Comparison of ENCODE assay signal across 12 mouse cellular contexts in genomic region chr11:98900529-98901125, GRCm38 (mm10). TPM values are rescaled to one million over a fixed set of nuclear protein-coding genes. Genes with fewer than 3 reads are reported as not detected.
A peak's percentile ranks its signal among the peaks of the same experiment; 100 is the strongest.
DNase-seq lines count a peak whose midpoint lies in the region; ATAC-seq and TF ChIP-seq lines count a peak whose summit lies in the region.
"Had no signal": no experiment of that assay in that cellular context is flagged by ENCODE, and none has a peak within 500 bp of the region (broad histone marks: within the 10 kb centered on the region; RNA-seq: fewer than 3 reads in every experiment).

No protein-coding gene starts in this region.

- H3K4me2 ChIP-seq in heart, postnatal 0 days (ENCODE audit: low read depth, low read length) = no peak overlapping the region
- no peak overlapping the region for H3K4me2 ChIP-seq in heart, embryonic 11.5 days
- H3K4me2 ChIP-seq in CH12.LX (ENCODE audit: insufficient read depth, low read depth, poor library complexity, severe bottlenecking) = no peak overlapping the region
- H3K4me2 ChIP-seq in midbrain, postnatal 0 days (ENCODE audit: low read depth, low read length, poor library complexity, severe bottlenecking) = no peak overlapping the region

- 65% methylated on average over 12 of the region's 12 CpGs for WGBS in heart, postnatal 0 days
- WGBS in heart, embryonic 11.5 days (ENCODE audit: insufficient replicate concordance) = 71% methylated on average over 12 of the region's 12 CpGs
- WGBS in midbrain, postnatal 0 days = 89% methylated on average over 12 of the region's 12 CpGs

- H3K9me3 ChIP-seq in heart, postnatal 0 days (replicated peaks; ENCODE audit: control insufficient read depth, low read length) = no peaks in the 10 kb centered on the region
- no peaks in the 10 kb centered on the region for H3K9me3 ChIP-seq in heart, embryonic 11.5 days (replicated peaks; ENCODE audit: control insufficient read depth, low read length)
- H3K9me3 ChIP-seq in CH12.LX (replicated peaks; ENCODE audit: low read length) = no peaks in the 10 kb centered on the region
- H3K9me3 ChIP-seq in midbrain, postnatal 0 days (ENCODE audit: low read length) = no peaks in the 10 kb centered on the region
- H3K9me3 ChIP-seq: hindbrain, embryonic 10.5 days had no signal

- TF ChIP-seq RAD21 in CH12.LX (IDR thresholded peaks at IDR 0.05; ENCODE audit: low read depth, low read length) = no peak

- H3K36me3 ChIP-seq in heart, postnatal 0 days (replicated peaks; ENCODE audit: control insufficient read depth, insufficient read depth, low read length) = peaks cover 61% of the 10 kb centered on the region
- peaks cover 23% of the 10 kb centered on the region for H3K36me3 ChIP-seq in heart, embryonic 11.5 days (ENCODE audit: control insufficient read depth, insufficient read depth, low read length)
- peaks cover 74 to 92% of the 10 kb centered on the region in 2 experiments for H3K36me3 ChIP-seq in CH12.LX (replicated peaks in 1 of 2; ENCODE audit: control insufficient read depth in 1 of 2, insufficient read depth in 1 of 2, low read length in 1 of 2)
- peaks cover 18% of the 10 kb centered on the region for H3K36me3 ChIP-seq in splenic B cell, adult 2 months (ENCODE audit: control insufficient read depth, insufficient read depth, low read length, poor library complexity, severe bottlenecking)
- H3K36me3 ChIP-seq in midbrain, postnatal 0 days (ENCODE audit: insufficient read depth, low read length) = peaks cover 47% of the 10 kb centered on the region

- no peaks in the 10 kb centered on the region for H3K27me3 ChIP-seq in heart, postnatal 0 days (ENCODE audit: control insufficient read depth, insufficient read depth, low read length)
- H3K27me3 ChIP-seq in heart, embryonic 11.5 days (ENCODE audit: control insufficient read depth, insufficient read depth, low read length) = no peaks in the 10 kb centered on the region
- no peaks in the 10 kb centered on the region for H3K27me3 ChIP-seq in CH12.LX (replicated peaks)
- H3K27me3 ChIP-seq in splenic B cell, adult 2 months (ENCODE audit: control insufficient read depth, insufficient read depth, low read length, poor library complexity, severe bottlenecking) = no peaks in the 10 kb centered on the region
- H3K27me3 ChIP-seq in midbrain, postnatal 0 days (ENCODE audit: insufficient read depth, low read length) = no peaks in the 10 kb centered on the region

- ATAC-seq in heart, postnatal 0 days (ENCODE audit: insufficient read depth, low read depth) = 0 out of 2 replicates have a peak, but pooled peaks have one; percentile 31
- ATAC-seq in heart, embryonic 11.5 days (replicated peaks; ENCODE audit: insufficient number of reproducible peaks, low FRiP score, low TSS enrichment) = no peak
- peak; percentile 59 to 77 for ATAC-seq in hematopoietic stem cell, adult 5-6 weeks (replicated peaks in 1 of 2; ENCODE audit: insufficient read depth in 1 of 2, low FRiP score in 2 of 2, low TSS enrichment in 1 of 2, low read depth in 1 of 2, poor library complexity in 2 of 2, severe bottlenecking in 2 of 2)
- ATAC-seq in midbrain, postnatal 0 days (ENCODE audit: low FRiP score) = no peak
- ATAC-seq: lung, postnatal 0 days had no signal

- dilution Hi-C loops in CH12.LX (cut with MboI; ENCODE audit: extremely low pct_ligation_motif_present, extremely low pct_unique_long_range_greater_than_20kb, low sequenced_read_pairs) = no loop called here

- no peak for TF ChIP-seq EP300 in heart, postnatal 0 days (IDR thresholded peaks at IDR 0.05; ENCODE audit: low read depth)
- TF ChIP-seq EP300 in CH12.LX (IDR thresholded peaks at IDR 0.05; ENCODE audit: low read length) = no peak

- peaks cover 8% of the 10 kb centered on the region for H3K4me1 ChIP-seq in heart, postnatal 0 days (ENCODE audit: control insufficient read depth, insufficient read depth)
- H3K4me1 ChIP-seq in heart, embryonic 11.5 days (ENCODE audit: control insufficient read depth, insufficient read depth, low read length) = peaks cover 34% of the 10 kb centered on the region
- peaks cover 4 to 16% of the 10 kb centered on the region in 2 experiments; a peak in 3 of 4 replicates for H3K4me1 ChIP-seq in CH12.LX (ENCODE audit: control insufficient read depth in 1 of 2, insufficient read depth in 2 of 2)
- no peaks in the 10 kb centered on the region for H3K4me1 ChIP-seq in midbrain, postnatal 0 days (ENCODE audit: insufficient read depth, low read length)

- 0 out of 2 replicates have a peak, but pooled peaks have one; percentile 10 for TF ChIP-seq POLR2A in CH12.LX (IDR thresholded peaks at IDR 0.05; ENCODE audit: low read depth, low read length)

- TF ChIP-seq CTCF in heart, postnatal 0 days (IDR thresholded peaks at IDR 0.05; ENCODE audit: low read depth) = no peak
- TF ChIP-seq CTCF in CH12.LX (conservative IDR thresholded peaks at IDR 0.05 in 1 of 2, IDR thresholded peaks at IDR 0.05 in 1 of 2; ENCODE audit: low read depth in 2 of 2, low read length in 2 of 2) = no peak
- TF ChIP-seq CTCF in midbrain, postnatal 0 days (IDR thresholded peaks at IDR 0.05) = no peak

- 0 out of 2 replicates have a peak overlapping the region, but pooled peaks have one; percentile 4 for H3K27ac ChIP-seq in heart, postnatal 0 days (ENCODE audit: low read depth)
- no peak overlapping the region for H3K27ac ChIP-seq in heart, embryonic 11.5 days (ENCODE audit: low read depth, low read length)
- H3K27ac ChIP-seq in CH12.LX (ENCODE audit: insufficient read depth, low read depth) = no peak overlapping the region
- no peak overlapping the region for H3K27ac ChIP-seq in midbrain, postnatal 0 days (ENCODE audit: low read depth, low read length)
- H3K27ac ChIP-seq: hindbrain, embryonic 10.5 days had no signal

- no peak overlapping the region for H3K9ac ChIP-seq in heart, postnatal 0 days (replicated peaks; ENCODE audit: low read depth, low read length)
- H3K9ac ChIP-seq in heart, embryonic 11.5 days (ENCODE audit: low read depth, low read length) = no peak overlapping the region; the same call in 1 of the 2 replicates
- no peak overlapping the region for H3K9ac ChIP-seq in CH12.LX (ENCODE audit: insufficient read depth, low read depth)
- no peak overlapping the region for H3K9ac ChIP-seq in midbrain, postnatal 0 days (replicated peaks; ENCODE audit: low read length, poor library complexity, severe bottlenecking)

- no peak overlapping the region for H3K4me3 ChIP-seq in heart, postnatal 0 days (ENCODE audit: low read depth, low read length)
- H3K4me3 ChIP-seq in heart, embryonic 11.5 days (ENCODE audit: low read depth, low read length) = no peak overlapping the region
- H3K4me3 ChIP-seq in CH12.LX (replicated peaks in 1 of 3; ENCODE audit: low read depth in 2 of 3, low read length in 2 of 3, poor library complexity in 1 of 3) = no peak overlapping the region
- no peak overlapping the region for H3K4me3 ChIP-seq in midbrain, postnatal 0 days (ENCODE audit: low read depth, low read length)
- H3K4me3 ChIP-seq: hindbrain, embryonic 10.5 days had no signal

- in situ Hi-C loops in CH12.LX (cut with MboI; ENCODE audit: low pct_ligation_motif_present, low pct_unique_long_range_greater_than_20kb, low sequenced_read_pairs) = loop anchor here (5.0 kb wide), 1 partner anchor 38 kb away; the partner anchor contains the start of gene Wipf2

- DNase-seq in heart, postnatal 0 days (ENCODE audit: low spot score) = no peak
- DNase-seq in CH12.LX (ENCODE audit: extremely low read depth) = no peak
- DNase-seq in splenic B cell, adult 2 months (ENCODE audit: low read depth, low spot score) = peak; percentile 20
- DNase-seq in gastrocnemius, postnatal 10 days = no peak
- DNase-seq in natural killer cell, adult 2 months (ENCODE audit: low spot score in 2 of 2) = no peak
- DNase-seq in midbrain, postnatal 0 days (ENCODE audit: low spot score) = no peak
- DNase-seq: cerebellum, adult 11-12 months; spleen, adult 18-20 months had no signal

- H3K79me2 ChIP-seq in CH12.LX (replicated peaks; ENCODE audit: control insufficient read depth, extremely low read depth, insufficient read depth, poor library complexity, severe bottlenecking) = no peaks in the 10 kb centered on the region

RNA-seq across cellular contexts. Expression of gene Cdc6, which starts 7.0 kb away (rescaled TPM):
- total RNA-seq in heart, postnatal 0 days (2014; rRNA removed; ENCODE audit: low replicate concordance) = 1.4 and 2.2 TPM in 2 replicates
- polyA plus RNA-seq in heart, postnatal 0 days (2015; fragmentation: Nextera tagmentation; extraction: Ambion mirVana) = 4.2 and 4.5 TPM in 2 replicates
- polyA plus RNA-seq in heart, embryonic 11.5 days (2014; fragmentation: Nextera tagmentation; extraction: Ambion mirVana) = 33.6 and 34.0 TPM in 2 replicates
- total RNA-seq in CH12.LX (2012; rRNA removed) (47.4 and 78.9 TPM in 2 replicates), CH12.LX (2014; rRNA removed) (93.7 and 99.3 TPM in 2 replicates)
- 81.3 and 91.9 TPM in 2 replicates for polyA plus RNA-seq in CH12.LX (2012; ENCODE audit: insufficient read length, low read depth)
- total RNA-seq in hematopoietic stem cell, adult 5-6 weeks (2017) = 27.3 and 30.6 TPM in 2 replicates
- 1 to 10 TPM; 2.3 to 3.5 TPM for total RNA-seq in gastrocnemius, postnatal 10 days (2021)
- total RNA-seq in midbrain, postnatal 0 days (2014; rRNA removed) = 0.19 and 0.44 TPM in 2 replicates
- polyA plus RNA-seq in midbrain, postnatal 0 days (2015; fragmentation: Nextera tagmentation; extraction: Ambion mirVana) = 0.52 and 0.65 TPM in 2 replicates

RNA-seq across cellular contexts. Expression of gene Rara, which starts 27.0 kb away (rescaled TPM):
- 24.0 and 36.2 TPM in 2 replicates for total RNA-seq in heart, postnatal 0 days (2014; rRNA removed; ENCODE audit: low replicate concordance)
- 14.7 and 15.8 TPM in 2 replicates for polyA plus RNA-seq in heart, postnatal 0 days (2015; fragmentation: Nextera tagmentation; extraction: Ambion mirVana)
- 34.9 and 36.6 TPM in 2 replicates for polyA plus RNA-seq in heart, embryonic 11.5 days (2014; fragmentation: Nextera tagmentation; extraction: Ambion mirVana)
- total RNA-seq in CH12.LX (2012; rRNA removed) (11.1 and 12.1 TPM in 2 replicates), CH12.LX (2014; rRNA removed) (2.7 and 4.5 TPM in 2 replicates)
- 12.4 and 13.7 TPM in 2 replicates for polyA plus RNA-seq in CH12.LX (2012; ENCODE audit: insufficient read length, low read depth)
- total RNA-seq in hematopoietic stem cell, adult 5-6 weeks (2017) = 5.2 and 6.5 TPM in 2 replicates
- 10 to 100 TPM; 22.6 to 31.5 TPM for total RNA-seq in gastrocnemius, postnatal 10 days (2021)
- total RNA-seq in midbrain, postnatal 0 days (2014; rRNA removed) = 14.3 and 20.4 TPM in 2 replicates
- 8.2 and 8.7 TPM in 2 replicates for polyA plus RNA-seq in midbrain, postnatal 0 days (2015; fragmentation: Nextera tagmentation; extraction: Ambion mirVana)

RNA-seq across cellular contexts. Expression of gene Wipf2, which starts 37.2 kb away (rescaled TPM):
- total RNA-seq in heart, postnatal 0 days (2014; rRNA removed; ENCODE audit: low replicate concordance) = 3.4 and 6.2 TPM in 2 replicates
- 1.5 and 1.8 TPM in 2 replicates for polyA plus RNA-seq in heart, postnatal 0 days (2015; fragmentation: Nextera tagmentation; extraction: Ambion mirVana)
- 3.8 and 4.0 TPM in 2 replicates for polyA plus RNA-seq in heart, embryonic 11.5 days (2014; fragmentation: Nextera tagmentation; extraction: Ambion mirVana)
- total RNA-seq in CH12.LX (2012; rRNA removed) (4.7 TPM in 2 replicates), CH12.LX (2014; rRNA removed) (1.9 and 2.1 TPM in 2 replicates)
- polyA plus RNA-seq in CH12.LX (2012; ENCODE audit: insufficient read length, low read depth) = 7.7 and 9.7 TPM in 2 replicates
- total RNA-seq in hematopoietic stem cell, adult 5-6 weeks (2017) = 6.4 and 6.7 TPM in 2 replicates
- 1 to 10 TPM; 6.3 to 9.0 TPM for total RNA-seq in gastrocnemius, postnatal 10 days (2021)
- 9.2 and 9.8 TPM in 2 replicates for total RNA-seq in midbrain, postnatal 0 days (2014; rRNA removed)
- 3.0 and 3.8 TPM in 2 replicates for polyA plus RNA-seq in midbrain, postnatal 0 days (2015; fragmentation: Nextera tagmentation; extraction: Ambion mirVana)

Comparison
In these comparisons a context has a peak if more than half of its experiments do, and no peak if none do; other contexts are left out.
1. ATAC-seq: peak in heart, postnatal 0 days (single experiment) and hematopoietic stem cell, adult 5-6 weeks (2 of 2); none in heart, embryonic 11.5 days (single experiment) and midbrain, postnatal 0 days (single experiment).